In the genomic region with DNA sequence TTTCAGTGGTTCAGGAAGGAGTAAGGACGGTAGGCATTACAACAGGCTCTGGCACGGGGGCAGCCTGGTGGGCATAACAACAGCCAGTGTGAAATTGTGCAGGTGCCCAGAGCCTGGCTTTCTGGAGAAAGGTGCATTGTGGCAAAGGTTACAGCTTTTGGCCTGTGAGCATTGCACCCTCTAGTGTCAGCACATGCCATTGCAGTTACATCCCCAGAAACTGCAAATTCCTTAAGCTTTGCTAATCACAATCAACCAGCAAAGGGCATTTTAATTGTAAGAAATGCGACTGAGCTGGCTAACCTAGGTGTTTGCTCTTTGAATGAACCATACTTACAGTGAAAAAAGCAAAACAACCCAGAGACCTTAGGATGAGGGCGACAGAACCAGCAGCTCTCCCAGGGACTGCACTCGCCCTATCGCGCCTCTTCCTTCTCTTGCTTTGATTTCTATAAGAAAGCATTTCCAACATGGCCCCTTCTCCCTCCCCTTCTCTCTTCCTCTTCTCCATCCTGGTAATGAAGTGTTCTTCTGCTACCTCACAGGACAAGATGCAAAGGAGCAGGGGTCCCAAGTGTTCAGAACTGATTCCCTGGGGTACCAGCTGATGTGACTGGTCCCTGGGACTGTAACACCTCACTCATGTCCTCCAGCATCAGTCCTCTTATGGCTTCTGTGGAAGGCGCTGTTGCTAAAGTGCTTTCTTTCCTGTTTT, we compare ENCODE assay signal across 9 mouse cellular contexts. TPM values are rescaled to one million over a fixed set of nuclear protein-coding genes. Genes with fewer than 3 reads are reported as not detected.
DNase-seq lines count a peak whose midpoint lies in the region; ATAC-seq lines count a peak whose summit lies in the region.
"Had no signal": no experiment of that assay in that cellular context is flagged by ENCODE, and none has a peak within 500 bp of the region (broad histone marks: within the 10 kb centered on the region; RNA-seq: fewer than 3 reads in every experiment).

No protein-coding gene starts in this region.

- 0 out of 2 replicates have a peak overlapping the region, but pooled peaks have one; percentile 48 for H3K9ac ChIP-seq in stomach, embryonic 16.5 days (ENCODE audit: low read length)

- H3K27me3 ChIP-seq in hindbrain, embryonic 10.5 days (ENCODE audit: insufficient read depth, poor library complexity, severe bottlenecking) = peaks cover 75% of the 10 kb centered on the region
- H3K27me3 ChIP-seq in midbrain, embryonic 10.5 days (ENCODE audit: low read depth, poor library complexity, severe bottlenecking) = peaks cover 72% of the 10 kb centered on the region
- H3K27me3 ChIP-seq in stomach, embryonic 16.5 days (ENCODE audit: control insufficient read depth, insufficient read depth, low read length) = peaks cover 14% of the 10 kb centered on the region

- ATAC-seq in erythroid progenitor cell, adult 5-6 weeks (replicated peaks; ENCODE audit: low FRiP score, poor library complexity, severe bottlenecking) = peak; percentile 52; the same call in 1 of the 2 replicates
- no peak for ATAC-seq in stomach, embryonic 16.5 days (ENCODE audit: insufficient read depth, low FRiP score)

- peak overlapping the region; percentile 51 for H3K4me3 ChIP-seq in hindbrain, embryonic 10.5 days
- H3K4me3 ChIP-seq in midbrain, embryonic 10.5 days = peak overlapping the region; percentile 50
- H3K4me3 ChIP-seq in stomach, embryonic 16.5 days (replicated peaks; ENCODE audit: low read length) = peak overlapping the region; percentile 37
- H3K4me3 ChIP-seq: erythroblast, embryonic 14.5 days had no signal

- H3K27ac ChIP-seq in hindbrain, embryonic 10.5 days = no peak overlapping the region
- H3K27ac ChIP-seq in midbrain, embryonic 10.5 days (replicated peaks) = no peak overlapping the region
- no peak overlapping the region for H3K27ac ChIP-seq in stomach, embryonic 16.5 days (ENCODE audit: low read length)

- no peaks in the 10 kb centered on the region for H3K36me3 ChIP-seq in hindbrain, embryonic 10.5 days
- no peaks in the 10 kb centered on the region for H3K36me3 ChIP-seq in midbrain, embryonic 10.5 days
- H3K36me3 ChIP-seq in stomach, embryonic 16.5 days (ENCODE audit: control insufficient read depth, insufficient read depth, low read length) = no peaks in the 10 kb centered on the region

- peak; percentile 42 for DNase-seq in ovary, postnatal 36 days (ENCODE audit: low spot score)
- DNase-seq in ovary, postnatal 10 days (ENCODE audit: low spot score) = no peak
- DNase-seq in c-Kit-positive CD71-positive TER-119-negative erythroid progenitor cells, embryonic 14.5 days (ENCODE audit: low read depth) = peak; percentile 50
- DNase-seq in hindbrain, embryonic 10.5 days (ENCODE audit: low spot score) = peak; percentile 53
- peak; percentile 41 for DNase-seq in left cerebral cortex, postnatal 4 days
- DNase-seq in midbrain, embryonic 10.5 days (ENCODE audit: low spot score) = peak; percentile 64

- H3K4me1 ChIP-seq in hindbrain, embryonic 10.5 days (replicated peaks) = peaks cover 16% of the 10 kb centered on the region
- peaks cover 26% of the 10 kb centered on the region for H3K4me1 ChIP-seq in midbrain, embryonic 10.5 days
- H3K4me1 ChIP-seq in stomach, embryonic 16.5 days (ENCODE audit: control insufficient read depth, insufficient read depth, low read length) = peaks cover 17% of the 10 kb centered on the region

- peak overlapping the region; percentile 67 for H3K4me2 ChIP-seq in stomach, embryonic 16.5 days (ENCODE audit: low read depth, low read length)

- intact Hi-C loops in left cerebral cortex, postnatal 4 days (cut with DNase I) = no loop called here

- WGBS in hindbrain, embryonic 10.5 days = 3% methylated on average over 8 of the region's 8 CpGs
- WGBS in midbrain, embryonic 10.5 days = 5% methylated on average over 8 of the region's 8 CpGs
- WGBS in stomach, embryonic 16.5 days = 1% methylated on average over 8 of the region's 8 CpGs

- no peaks in the 10 kb centered on the region for H3K9me3 ChIP-seq in hindbrain, embryonic 10.5 days
- H3K9me3 ChIP-seq in midbrain, embryonic 10.5 days (replicated peaks) = no peaks in the 10 kb centered on the region
- no peaks in the 10 kb centered on the region for H3K9me3 ChIP-seq in stomach, embryonic 16.5 days (replicated peaks; ENCODE audit: control insufficient read depth, low read length)

RNA-seq across cellular contexts. Expression of a gene that starts 25.3 kb away (rescaled TPM):
- 4.2 and 5.4 TPM in 2 replicates for total RNA-seq in erythroid progenitor cell, adult 5-6 weeks (2015; ENCODE audit: low replicate concordance)
- 1.6 and 2.2 TPM in 2 replicates for total RNA-seq in erythroid progenitor cell, adult 5-6 weeks (2017; ENCODE audit: low replicate concordance)
- polyA plus RNA-seq in hindbrain, embryonic 10.5 days (2016; fragmentation: Nextera tagmentation; extraction: Ambion mirVana) = 6.7 and 7.5 TPM in 2 replicates
- total RNA-seq in left cerebral cortex, postnatal 4 days (2021) = 10 to 100 TPM; 78.0 to 89.0 TPM
- 5.4 and 6.0 TPM in 2 replicates for polyA plus RNA-seq in midbrain, embryonic 10.5 days (2016; fragmentation: Nextera tagmentation; extraction: Ambion mirVana)
- 7.8 and 8.7 TPM in 2 replicates for polyA plus RNA-seq in stomach, embryonic 16.5 days (2015; fragmentation: Nextera tagmentation; extraction: Ambion mirVana)
- polyA plus RNA-seq: erythroblast, embryonic 14.5 days had no signal
